Mouse (Mus musculus) small intestine, adult 2 months (tissue): Measurements from ENCODE around the gene Sowahc. TPM values are rescaled to one million over a fixed set of nuclear protein-coding genes. Genes with fewer than 3 reads are reported as not detected.
A peak's percentile ranks its signal among the peaks of the same experiment; 100 is the strongest.

ENCODE experiments used
- H3K27ac ChIP-seq: fragments of 200-500 bp; 2 replicates; pipeline ENCODE4 v1.5.1; 2012; ENCODE audit warnings: low read depth, low read length, control low read depth, inconsistent platforms; ENCODE audit not compliant: insufficient read depth
- H3K27me3 ChIP-seq: fragments of 200-500 bp; 2 replicates; pipeline ENCODE4 v1.6.1; 2012; ENCODE audit warnings: mild to moderate bottlenecking, moderate library complexity, low read length, inconsistent platforms; ENCODE audit not compliant: control insufficient read depth, insufficient read depth
- H3K36me3 ChIP-seq: fragments of 200-500 bp; 2 replicates; pipeline ENCODE4 v1.6.1; 2012; ENCODE audit warnings: mild to moderate bottlenecking, low read length, control low read depth, inconsistent platforms; ENCODE audit not compliant: control insufficient read depth, insufficient read depth
- H3K4me1 ChIP-seq: fragments of 200-500 bp; 2 replicates; pipeline ENCODE4 v1.6.1; 2012; ENCODE audit warnings: low read length, inconsistent platforms, mixed read lengths; ENCODE audit not compliant: control insufficient read depth, insufficient read depth, insufficient read length
- H3K4me3 ChIP-seq: fragments of 200-500 bp; 2 replicates; pipeline ENCODE4 v1.5.1; 2012; ENCODE audit warnings: low read depth, mild to moderate bottlenecking, control low read depth, inconsistent platforms, low read length, moderate library complexity
- CTCF ChIP-seq: fragments of 200-500 bp; IDR thresholded peaks from 2 replicates; pipeline ENCODE4 v1.5.1; 2012; ENCODE audit warnings: low read depth, mild to moderate bottlenecking, control low read depth, inconsistent platforms, low read length, moderate library complexity, mixed read lengths; ENCODE audit not compliant: insufficient replicate concordance, insufficient read length; ENCODE audit errors: extremely low read depth
- POLR2A ChIP-seq: fragments of 200-500 bp; IDR thresholded peaks from 2 replicates; pipeline ENCODE4 v1.6.1; 2012; ENCODE audit warnings: low read depth, mild to moderate bottlenecking, control low read depth, inconsistent platforms, low read length, moderate library complexity
- WGBS: fragments of 180-500 bp; shearing (Covaris S2); methylation state at CpG from one replicate; pipeline ENCODE4 v1.1.7; 2018; 5-methylcytosine and 5-hydroxymethylcytosine counted together
- polyA plus RNA-seq: library from polyadenylated mRNA; depleted of rRNA; stranded (reverse); fragments of >200 nt; gene quantifications from 2 replicates; pipeline ENCODE4 v1.2.3, GENCODE M21; 2012

Sowahc gene
- polyA plus RNA-seq, 1 experiment = 6.3 TPM

DNA sequence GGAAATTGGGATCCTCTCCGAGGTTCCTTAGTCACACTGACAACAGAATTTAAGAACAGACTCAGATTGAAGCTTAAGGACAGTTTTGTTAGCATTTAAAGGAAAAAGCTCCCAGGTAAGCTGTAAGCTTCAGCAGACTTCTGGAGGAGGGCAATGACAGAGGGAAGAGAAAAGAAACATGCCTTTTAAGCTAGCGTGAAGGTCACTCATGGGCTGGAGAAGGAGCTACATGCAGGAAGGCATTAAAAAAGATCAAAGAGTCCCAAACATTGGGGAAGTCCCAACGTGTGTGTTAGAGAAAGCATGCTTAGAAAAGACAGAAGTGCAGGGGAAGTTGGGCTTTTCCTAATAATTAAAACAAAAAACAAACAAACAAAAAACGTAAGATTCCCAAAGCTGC, 14.1 kb downstream of the Sowahc start:
- WGBS = 45% methylated on average over 4 of the region's 4 CpGs
- H3K4me3 ChIP-seq = no peak overlapping the region
- no peaks in the 10 kb centered on the region for H3K36me3 ChIP-seq

DNA sequence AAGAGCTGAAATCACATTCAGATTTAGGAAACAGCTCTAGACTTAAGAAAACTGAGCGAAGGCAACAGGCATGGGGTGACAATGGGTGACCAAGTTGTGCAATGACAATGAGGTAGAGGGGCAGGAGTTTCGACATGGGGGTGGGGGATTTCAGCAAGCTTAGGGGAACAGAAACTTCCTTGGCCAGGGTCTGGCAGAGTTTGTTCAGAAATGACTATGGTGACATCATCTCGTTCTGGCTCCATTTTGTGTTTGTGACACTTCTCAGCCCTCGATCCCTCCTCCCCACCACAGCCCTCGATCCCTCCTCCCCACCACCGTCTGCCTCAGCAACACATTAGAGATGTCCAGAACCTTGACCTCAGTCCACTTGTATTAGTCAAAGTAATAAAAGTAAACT, 14.7 kb downstream of the Sowahc start:
- Histone ChIP-seq H3K36me3 (no peaks in the 10 kb centered on the region), H3K27ac (no peak overlapping the region), H3K4me1 (peaks cover 1% of the 10 kb centered on the region; the same call in 1 of the 2 replicates), H3K27me3 (no peaks in the 10 kb centered on the region), H3K4me3 (no peak overlapping the region)
- TF ChIP-seq CTCF (no peak), POLR2A (no peak)
- WGBS = 60% methylated on average over 6 of the region's 6 CpGs

More for the DNA sequence above, 14.1 kb downstream of the Sowahc start:
- Histone ChIP-seq H3K27me3 (no peaks in the 10 kb centered on the region), H3K4me1 (no peaks in the 10 kb centered on the region; the same call in 1 of the 2 replicates), H3K27ac (no peak overlapping the region)
- no peak for TF ChIP-seq CTCF
- TF ChIP-seq POLR2A = no peak

DNA sequence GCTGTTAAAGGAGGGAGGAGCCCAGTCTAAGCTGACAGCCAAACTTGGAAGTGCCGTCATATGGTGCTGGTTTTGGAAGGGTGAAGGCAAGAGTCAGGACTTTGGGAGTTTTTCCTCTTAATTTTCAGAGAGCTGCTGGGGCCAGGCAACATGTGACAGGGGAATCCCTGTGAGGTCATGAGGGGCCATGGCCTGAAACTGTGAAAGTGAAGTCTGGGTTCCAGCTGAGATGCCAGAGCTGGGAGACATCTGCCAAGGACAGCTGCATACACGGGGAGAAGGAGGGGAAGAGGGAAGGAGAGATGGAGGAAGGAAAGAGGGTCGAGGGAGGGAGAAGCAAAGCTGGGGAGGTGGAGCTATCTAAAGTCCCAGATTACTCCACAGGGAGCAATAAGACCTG, 16.0 kb downstream of the Sowahc start:
- Histone ChIP-seq H3K27ac (no peak overlapping the region), H3K4me3 (no peak overlapping the region), H3K36me3 (no peaks in the 10 kb centered on the region), H3K4me1 (peaks cover 6% of the 10 kb centered on the region), H3K27me3 (no peaks in the 10 kb centered on the region)
- no peak for TF ChIP-seq CTCF
- no peak for TF ChIP-seq POLR2A
- WGBS = 48% methylated on average over 3 of the region's 3 CpGs

GRCm38 (mm10) chr10:59241141-59241541, 19.4 kb downstream of the Sowahc start:
- peaks cover 6% of the 10 kb centered on the region for H3K4me1 ChIP-seq
- H3K27me3 ChIP-seq = no peaks in the 10 kb centered on the region
- H3K36me3 ChIP-seq = no peaks in the 10 kb centered on the region
- no peak overlapping the region for H3K4me3 ChIP-seq
- no peak for TF ChIP-seq POLR2A
- no peak for TF ChIP-seq CTCF
- H3K27ac ChIP-seq = peak overlapping the region; percentile 72
- WGBS = 20% methylated on average over 3 of the region's 3 CpGs

DNA sequence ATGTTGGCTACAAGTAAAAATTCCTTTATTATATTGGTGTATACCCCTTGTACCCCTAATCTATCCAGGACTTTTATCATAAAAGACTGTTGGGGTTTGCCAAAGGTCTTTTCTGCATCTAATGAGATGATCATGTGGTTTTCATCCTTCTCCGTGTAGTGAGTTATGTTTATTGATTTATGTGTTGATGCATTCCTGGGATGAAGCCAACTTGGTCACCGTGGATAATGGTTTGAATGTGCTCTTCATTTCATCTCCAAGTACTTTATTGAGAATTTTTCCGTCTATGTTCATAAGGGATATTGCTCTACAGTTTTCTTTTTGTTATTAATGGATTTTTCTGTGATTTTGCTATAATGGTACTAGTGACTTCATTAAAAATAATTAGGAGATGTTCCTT, 27.8 kb downstream of the Sowahc start:
- peaks cover 12% of the 10 kb centered on the region; the same call in 1 of the 2 replicates for H3K4me1 ChIP-seq
- 82% methylated on average over 3 of the region's 3 CpGs for WGBS
- no peaks in the 10 kb centered on the region for H3K27me3 ChIP-seq
- H3K27ac ChIP-seq = no peak overlapping the region
- H3K36me3 ChIP-seq = no peaks in the 10 kb centered on the region
- no peak for TF ChIP-seq CTCF
- no peak for TF ChIP-seq POLR2A
- no peak overlapping the region for H3K4me3 ChIP-seq

DNA sequence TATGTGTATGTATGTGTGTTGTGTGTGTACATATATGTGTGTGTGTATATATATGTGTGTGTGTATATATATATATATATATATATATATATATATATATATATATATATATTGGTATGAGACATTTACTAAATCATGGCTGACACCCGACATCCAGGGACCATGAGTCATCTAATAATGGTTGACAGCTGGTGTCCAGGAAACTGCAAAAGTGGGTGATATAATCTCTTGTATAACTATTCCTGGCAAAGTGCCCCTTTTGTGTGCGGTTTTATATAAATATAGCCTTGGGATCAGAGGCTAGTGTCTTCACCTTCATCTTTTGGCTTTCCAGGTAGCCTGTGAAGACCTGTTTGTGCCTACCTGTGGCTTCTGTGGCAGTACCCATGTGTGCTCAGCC, 28.9 kb downstream of the Sowahc start:
- Histone ChIP-seq H3K4me1 (peaks cover 12% of the 10 kb centered on the region; the same call in 1 of the 2 replicates), H3K36me3 (no peaks in the 10 kb centered on the region), H3K4me3 (no peak overlapping the region), H3K27ac (no peak overlapping the region), H3K27me3 (no peaks in the 10 kb centered on the region)
- TF ChIP-seq CTCF (no peak), POLR2A (no peak)
- whole genome bisulfite sequencing = 35% methylated on average over 2 of the region's 2 CpGs

DNA sequence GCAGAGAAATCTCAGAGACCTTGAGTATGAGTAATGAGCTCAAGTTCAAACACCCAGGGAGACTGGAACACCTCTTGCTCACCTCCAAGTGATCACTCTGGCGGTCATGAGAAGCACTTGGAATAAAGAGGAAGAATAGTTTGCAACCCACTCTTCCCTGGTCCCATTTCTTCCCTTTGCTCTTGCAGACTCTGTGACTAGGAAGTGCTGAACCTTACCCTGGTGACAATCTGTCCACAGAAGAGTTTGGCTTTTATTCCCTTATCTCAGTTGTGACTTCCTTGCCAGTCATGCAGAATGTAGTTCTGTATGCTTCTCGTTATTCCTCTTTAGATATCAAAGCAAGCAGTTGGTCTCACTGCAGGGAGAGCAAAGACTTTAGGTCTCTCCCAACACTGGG, 30.2 kb downstream of the Sowahc start:
- Histone ChIP-seq H3K27me3 (no peaks in the 10 kb centered on the region), H3K4me3 (no peak overlapping the region), H3K4me1 (peaks cover 12% of the 10 kb centered on the region; the same call in 1 of the 2 replicates), H3K27ac (no peak overlapping the region), H3K36me3 (no peaks in the 10 kb centered on the region)
- TF ChIP-seq POLR2A = no peak
- TF ChIP-seq CTCF = no peak
- 34% methylated on average over 2 of the region's 2 CpGs for WGBS
